Mouse (Mus musculus): ENCODE measurements around the gene Wbp11. TPM values are rescaled to one million over a fixed set of nuclear protein-coding genes. Genes with fewer than 3 reads are reported as not detected.

Wbp11 gene
- polyA plus RNA-seq, 1 experiment from 2014 or later, result 130 TPM

- Histone ChIP-seq H3K27me3 (no peaks in the 10 kb centered on the region), H3K4me1 (peaks cover 13% of the 10 kb centered on the region; the same call in 1 of the 2 replicates), H3K27ac (no peak overlapping the region), H3K4me2 (replicated peaks) (no peak overlapping the region), H3K9me3 (no peaks in the 10 kb centered on the region), H3K4me3 (no peak overlapping the region), H3K9ac (no peak overlapping the region), H3K36me3 (peaks cover 45% of the 10 kb centered on the region)
- WGBS, result 87% methylated on average over 10 of the region's 10 CpGs
- ATAC-seq (ENCODE audit: insufficient number of reproducible peaks, insufficient read depth, low FRiP score, low TSS enrichment), result no peak
Measured at GRCm38 (mm10) chr6:136811196-136811595, 16.8 kb downstream of the Wbp11 start.

DNA sequence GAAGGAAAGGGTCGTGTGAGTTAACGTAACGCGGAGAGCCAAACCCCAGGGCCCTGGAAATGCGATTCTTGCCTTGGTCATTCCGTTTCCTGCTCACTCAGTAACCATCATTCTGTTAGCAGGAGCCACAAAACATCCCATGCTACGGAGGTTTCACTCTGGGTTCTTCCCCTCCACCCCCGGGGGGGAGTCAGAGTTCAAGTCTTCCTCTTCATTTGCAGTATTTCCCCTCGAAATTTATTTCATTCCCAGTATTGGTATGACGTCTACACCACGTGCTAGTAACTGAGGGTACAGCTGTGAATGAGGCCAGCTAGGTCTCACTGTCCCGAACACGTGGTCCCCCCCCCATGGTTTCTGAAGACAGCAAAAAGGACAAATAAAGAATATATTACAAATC is 18.4 kb downstream of the Wbp11 start:
- H3K4me1 ChIP-seq, result peaks cover 13% of the 10 kb centered on the region; the same call in 1 of the 2 replicates
- no peak for ATAC-seq (ENCODE audit: insufficient number of reproducible peaks, insufficient read depth, low FRiP score, low TSS enrichment)
- no peak overlapping the region for H3K27ac ChIP-seq
- H3K4me3 ChIP-seq, result peak overlapping the region; percentile 83; the same call in 1 of the 2 replicates
- 62% methylated on average over 13 of the region's 13 CpGs for WGBS
- peaks cover 33% of the 10 kb centered on the region for H3K36me3 ChIP-seq
- no peaks in the 10 kb centered on the region for H3K9me3 ChIP-seq
- H3K9ac ChIP-seq, result no peak overlapping the region
- H3K4me2 ChIP-seq (replicated peaks), result peak overlapping the region; percentile 95
- no peaks in the 10 kb centered on the region for H3K27me3 ChIP-seq

- peak overlapping the region; percentile 65 for H3K9ac ChIP-seq
- no peak for ATAC-seq (ENCODE audit: insufficient number of reproducible peaks, insufficient read depth, low FRiP score, low TSS enrichment)
- no peaks in the 10 kb centered on the region for H3K27me3 ChIP-seq
- peaks cover 27% of the 10 kb centered on the region for H3K36me3 ChIP-seq
- peak overlapping the region; percentile 83 for H3K4me3 ChIP-seq
- WGBS, result 37% methylated on average over 14 of the region's 14 CpGs
- H3K4me2 ChIP-seq (replicated peaks), result peak overlapping the region; percentile 95
- H3K27ac ChIP-seq, result no peak overlapping the region
- no peaks in the 10 kb centered on the region for H3K9me3 ChIP-seq
- peaks cover 13% of the 10 kb centered on the region; the same call in 1 of the 2 replicates for H3K4me1 ChIP-seq
Measured at GRCm38 (mm10) chr6:136809077-136809476, 19.0 kb downstream of the Wbp11 start.

- H3K9me3 ChIP-seq, result no peaks in the 10 kb centered on the region
- H3K27me3 ChIP-seq, result no peaks in the 10 kb centered on the region
- H3K4me2 ChIP-seq (replicated peaks), result peak overlapping the region; percentile 95
- WGBS, result under 1% methylated on average over 28 of the region's 28 CpGs
- H3K27ac ChIP-seq, result peak overlapping the region; percentile 46; the same call in 1 of the 2 replicates
- peaks cover 13% of the 10 kb centered on the region; the same call in 1 of the 2 replicates for H3K4me1 ChIP-seq
- peak overlapping the region; percentile 65 for H3K9ac ChIP-seq
- peaks cover 23% of the 10 kb centered on the region for H3K36me3 ChIP-seq
- H3K4me3 ChIP-seq, result peak overlapping the region; percentile 83
- peak; percentile 6; the same call in 1 of the 2 replicates for ATAC-seq (ENCODE audit: insufficient number of reproducible peaks, insufficient read depth, low FRiP score, low TSS enrichment)
Measured at GRCm38 (mm10) chr6:136808631-136809046, 19.4 kb downstream of the Wbp11 start.

- Histone ChIP-seq H3K4me2 (replicated peaks) (peak within 1 kb of the TSS; percentile 95), H3K4me1 (peaks cover 19% of the 10 kb centered on the region; the same call in 1 of the 2 replicates), H3K9me3 (no peaks in the 10 kb centered on the region), H3K4me3 (peak within 1 kb of the TSS; percentile 83), H3K27ac (peak within 1 kb of the TSS; percentile 84), H3K9ac (peak within 1 kb of the TSS; percentile 65), H3K36me3 (peaks cover 18% of the 10 kb centered on the region), H3K27me3 (no peaks in the 10 kb centered on the region)
- ATAC-seq (ENCODE audit: insufficient number of reproducible peaks, insufficient read depth, low FRiP score, low TSS enrichment), result peak; percentile 88
- under 1% methylated on average over 34 of the region's 34 CpGs for WGBS
Measured at GRCm38 (mm10) chr6:136808014-136808417, 20.0 kb downstream of the Wbp11 start, which contains the start of gene H2afj. Gene H2afj (plus strand): TSS chr6:136808244.

DNA sequence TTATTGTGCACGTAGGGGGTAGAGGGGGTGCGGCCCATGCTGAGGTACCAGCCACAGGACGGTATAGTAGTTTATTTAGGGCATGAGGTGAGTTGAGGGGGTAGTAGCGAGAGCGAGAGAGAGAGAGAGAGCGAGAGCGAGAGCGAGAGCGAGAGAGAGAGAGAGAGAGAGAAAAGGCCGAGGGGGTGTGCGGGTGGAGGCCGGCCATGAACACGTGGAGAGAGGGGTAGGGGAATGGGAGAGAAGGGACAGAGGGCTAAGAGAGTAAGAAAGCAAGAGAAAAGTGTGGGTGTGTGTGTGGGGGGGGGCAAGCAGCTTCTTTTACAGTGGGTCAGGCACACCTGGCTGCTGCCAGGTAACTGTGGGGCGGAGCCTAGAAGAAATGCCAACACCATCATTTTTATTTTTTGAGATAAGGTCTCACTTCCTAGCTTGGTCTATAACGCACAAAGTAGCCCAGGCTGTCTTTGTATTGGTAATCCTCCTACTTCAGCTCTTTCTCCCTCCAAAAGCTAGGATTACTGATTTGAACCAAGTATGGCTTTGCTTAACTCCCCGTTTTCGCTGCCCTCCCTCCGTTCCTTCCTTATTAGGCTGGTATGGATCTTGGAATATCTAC is 20.5 kb downstream of the Wbp11 start:
- Histone ChIP-seq H3K27ac (peak overlapping the region; percentile 84), H3K4me3 (peak overlapping the region; percentile 83), H3K4me1 (peaks cover 22% of the 10 kb centered on the region; the same call in 1 of the 2 replicates), H3K9me3 (no peaks in the 10 kb centered on the region), H3K36me3 (peaks cover 13% of the 10 kb centered on the region; the same call in 1 of the 2 replicates), H3K4me2 (replicated peaks) (peak overlapping the region; percentile 95), H3K27me3 (no peaks in the 10 kb centered on the region), H3K9ac (peak overlapping the region; percentile 28; the same call in 1 of the 2 replicates)
- WGBS, result 33% methylated on average over 18 of the region's 18 CpGs
- ATAC-seq (ENCODE audit: insufficient number of reproducible peaks, insufficient read depth, low FRiP score, low TSS enrichment), result no peak

GRCm38 (mm10) chr6:136806819-136807218 is 21.2 kb downstream of the Wbp11 start:
- peak overlapping the region; percentile 84; the same call in 1 of the 2 replicates for H3K27ac ChIP-seq
- H3K4me2 ChIP-seq (replicated peaks), result peak overlapping the region; percentile 95; the same call in 1 of the 2 replicates
- 0 out of 2 replicates have a peak, but pooled peaks cover 6% of the 10 kb centered on the region for H3K36me3 ChIP-seq
- H3K27me3 ChIP-seq, result no peaks in the 10 kb centered on the region
- H3K4me3 ChIP-seq, result no peak overlapping the region
- 62% methylated on average over 5 of the region's 5 CpGs for WGBS
- no peak for ATAC-seq (ENCODE audit: insufficient number of reproducible peaks, insufficient read depth, low FRiP score, low TSS enrichment)
- H3K9me3 ChIP-seq, result no peaks in the 10 kb centered on the region
- H3K9ac ChIP-seq, result no peak overlapping the region
- peaks cover 22% of the 10 kb centered on the region; the same call in 1 of the 2 replicates for H3K4me1 ChIP-seq

DNA sequence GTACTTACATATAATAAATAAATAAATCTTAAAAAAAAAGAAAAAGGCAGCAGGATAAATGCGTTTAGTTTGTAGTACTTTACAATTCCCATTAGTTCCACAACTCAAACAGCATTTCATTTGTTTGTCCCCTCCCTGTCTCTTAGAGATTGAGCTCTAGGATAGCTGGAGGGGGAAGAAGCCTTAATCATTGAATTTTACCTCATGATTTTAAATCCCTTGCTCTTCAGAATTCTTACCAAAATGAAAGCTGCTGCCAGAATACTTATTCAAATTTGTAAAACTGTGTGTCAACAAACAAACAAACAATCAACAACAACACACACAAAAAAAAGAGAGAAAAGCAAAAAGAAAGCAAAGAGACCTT is 22.6 kb downstream of the Wbp11 start:
- Histone ChIP-seq H3K4me3 (no peak overlapping the region), H3K27ac (no peak overlapping the region), H3K27me3 (no peaks in the 10 kb centered on the region), H3K4me2 (replicated peaks) (0 out of 2 replicates have a peak overlapping the region, but pooled peaks have one; percentile 79), H3K36me3 (no peaks in the 10 kb centered on the region), H3K9ac (no peak overlapping the region), H3K9me3 (no peaks in the 10 kb centered on the region), H3K4me1 (peaks cover 22% of the 10 kb centered on the region; the same call in 1 of the 2 replicates)
- 81% methylated on average over 1 of the region's 1 CpGs for WGBS
- no peak for ATAC-seq (ENCODE audit: insufficient number of reproducible peaks, insufficient read depth, low FRiP score, low TSS enrichment)

DNA sequence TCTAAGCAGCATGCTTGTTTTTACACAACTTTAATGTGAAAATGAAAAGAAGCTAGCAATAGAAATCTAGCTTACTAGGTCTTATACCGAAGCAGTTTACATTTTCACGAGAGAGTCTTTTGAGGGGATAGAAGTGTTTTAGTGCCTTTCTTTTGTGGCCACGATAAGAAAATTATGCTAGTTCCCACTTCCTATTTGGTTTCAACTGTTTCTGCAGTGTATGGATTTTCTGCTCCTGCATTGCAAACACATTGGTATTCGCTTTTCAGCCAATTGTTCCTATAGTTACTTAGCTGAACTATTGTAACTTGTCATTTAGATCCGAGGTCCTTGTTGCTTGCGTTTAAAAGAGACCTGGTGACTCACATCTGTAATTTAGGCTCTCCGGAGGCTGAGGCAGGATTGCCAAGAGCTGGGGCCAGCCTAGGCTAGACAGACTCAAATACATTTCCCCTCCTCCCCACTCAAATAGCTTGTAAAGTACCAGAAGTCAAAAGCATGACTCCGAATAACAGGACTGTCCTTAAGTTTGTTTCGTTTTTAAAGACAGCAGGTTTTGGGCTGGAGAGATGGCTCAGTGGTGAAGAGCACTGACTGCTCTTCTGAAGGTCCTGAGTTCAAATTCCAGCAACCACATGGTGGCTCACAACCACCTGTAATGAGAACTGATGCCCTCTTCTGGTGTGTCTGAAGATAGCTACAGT is 23.2 kb downstream of the Wbp11 start:
- H3K27me3 ChIP-seq, result no peaks in the 10 kb centered on the region
- no peak for ATAC-seq (ENCODE audit: insufficient number of reproducible peaks, insufficient read depth, low FRiP score, low TSS enrichment)

DNA sequence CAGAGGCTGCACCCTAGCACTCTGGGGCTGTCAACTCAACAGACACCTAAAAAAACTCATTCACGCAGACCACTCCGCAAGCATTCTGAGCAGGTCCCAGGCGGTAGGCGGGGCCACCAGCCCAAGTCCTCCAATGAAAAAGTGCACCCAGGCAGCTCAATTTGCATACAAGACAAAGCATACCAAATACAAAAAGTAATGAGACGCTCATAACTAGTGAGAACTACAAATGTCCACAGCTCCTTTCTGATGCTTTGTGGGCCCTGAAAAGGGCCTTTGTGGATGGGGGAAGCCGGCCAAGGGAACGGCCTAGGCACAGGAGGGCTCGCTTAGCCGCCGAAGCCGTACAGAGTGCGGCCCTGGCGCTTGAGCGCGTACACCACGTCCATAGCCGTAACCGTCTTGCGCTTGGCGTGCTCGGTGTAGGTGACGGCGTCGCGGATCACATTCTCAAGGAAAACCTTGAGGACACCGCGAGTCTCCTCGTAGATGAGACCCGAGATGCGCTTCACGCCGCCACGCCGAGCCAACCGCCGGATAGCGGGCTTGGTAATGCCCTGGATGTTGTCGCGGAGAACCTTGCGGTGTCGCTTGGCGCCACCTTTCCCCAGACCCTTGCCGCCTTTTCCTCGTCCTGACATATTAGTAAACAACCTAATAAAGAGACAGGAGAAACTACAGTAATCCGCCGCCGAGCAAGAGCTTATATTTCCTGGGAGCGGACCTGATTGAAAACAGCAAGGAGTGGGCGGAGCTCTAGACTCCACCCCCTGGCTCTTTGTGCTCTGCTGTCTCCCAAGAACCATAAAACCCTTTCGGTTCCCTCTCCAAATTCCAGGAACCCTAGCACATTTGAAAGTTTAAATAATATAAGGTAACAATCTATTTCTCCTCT is 24.0 kb downstream of the Wbp11 start, which contains the start of gene Hist4h4:
Gene Hist4h4, minus strand, starts transcription at position 677 of the 895 bp plus-strand sequence.
- Histone ChIP-seq H3K27ac (peak within 1 kb of the TSS; percentile 100), H3K4me1 (0 out of 2 replicates have a peak, but pooled peaks cover 13% of the 10 kb centered on the region), H3K9ac (peak within 1 kb of the TSS; percentile 92), H3K36me3 (no peaks in the 10 kb centered on the region), H3K4me3 (peak within 1 kb of the TSS; percentile 66), H3K4me2 (replicated peaks) (peak within 1 kb of the TSS; percentile 79), H3K27me3 (no peaks in the 10 kb centered on the region), H3K9me3 (no peaks in the 10 kb centered on the region)
- ATAC-seq (ENCODE audit: insufficient number of reproducible peaks, insufficient read depth, low FRiP score, low TSS enrichment), result peak; percentile 69
- WGBS, result under 1% methylated on average over 50 of the region's 50 CpGs

More for the DNA sequence above, 23.2 kb downstream of the Wbp11 start:
- Histone ChIP-seq H3K4me1 (peaks cover 22% of the 10 kb centered on the region; the same call in 1 of the 2 replicates), H3K9ac (peak overlapping the region; percentile 28), H3K4me2 (replicated peaks) (peak overlapping the region; percentile 79), H3K36me3 (no peaks in the 10 kb centered on the region), H3K4me3 (peak overlapping the region; percentile 66), H3K27ac (peak overlapping the region; percentile 100), H3K9me3 (no peaks in the 10 kb centered on the region)
- WGBS, result 38% methylated on average over 9 of the region's 9 CpGs

All from embryonic facial prominence, embryonic 12.5 days (tissue).